Mouse (Mus musculus): Measurements from ENCODE around the gene Ift20.

DNA sequence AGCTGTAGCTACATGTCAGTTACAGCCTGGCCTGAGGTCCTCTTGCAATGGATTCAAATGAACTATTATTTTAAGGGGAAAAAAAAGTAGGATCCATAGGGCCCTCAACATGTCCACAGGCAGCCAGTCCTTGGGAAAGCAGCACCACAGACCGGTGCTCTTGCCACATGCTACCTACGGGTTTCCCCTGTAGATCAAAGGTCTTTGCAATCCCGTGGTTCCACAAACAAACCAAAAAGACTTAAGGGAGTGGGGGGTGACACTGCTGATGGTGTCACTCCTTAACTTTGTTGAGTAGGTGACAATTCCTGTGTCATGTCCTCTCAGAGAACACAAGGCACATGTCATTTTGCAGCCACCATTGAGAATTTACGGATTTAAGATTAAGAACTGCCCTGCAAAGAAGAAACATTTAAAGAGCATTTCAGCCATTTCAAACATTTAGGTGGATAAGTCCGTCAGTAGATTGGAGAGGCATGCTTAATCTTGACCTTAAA is 13.4 kb downstream of the Ift20 start:
- TF ChIP-seq CTCF (IDR thresholded peaks at IDR 0.05; ENCODE audit: borderline replicate concordance, control insufficient read depth, extremely low read depth, insufficient read depth, low read length, poor library complexity) (no peak), POLR2A (IDR thresholded peaks at IDR 0.05; ENCODE audit: control insufficient read depth, extremely low read depth, insufficient read depth, low read length, poor library complexity) (no peak)

Measured in thymus, adult 2 months (tissue).